Mouse (Mus musculus): ENCODE results near the gene Lcn4. TPM values are rescaled to one million over a fixed set of nuclear protein-coding genes. Genes with fewer than 3 reads are reported as not detected.
"Not testable (repeated sequence)": the region's sequence is repeated elsewhere in the genome, so short reads cannot be mapped to it uniquely, and the experiment has no call there.

Gene Lcn4
- not detected in 2 replicates for polyA plus RNA-seq (2015; fragmentation: Nextera tagmentation; extraction: Ambion mirVana)

DNA sequence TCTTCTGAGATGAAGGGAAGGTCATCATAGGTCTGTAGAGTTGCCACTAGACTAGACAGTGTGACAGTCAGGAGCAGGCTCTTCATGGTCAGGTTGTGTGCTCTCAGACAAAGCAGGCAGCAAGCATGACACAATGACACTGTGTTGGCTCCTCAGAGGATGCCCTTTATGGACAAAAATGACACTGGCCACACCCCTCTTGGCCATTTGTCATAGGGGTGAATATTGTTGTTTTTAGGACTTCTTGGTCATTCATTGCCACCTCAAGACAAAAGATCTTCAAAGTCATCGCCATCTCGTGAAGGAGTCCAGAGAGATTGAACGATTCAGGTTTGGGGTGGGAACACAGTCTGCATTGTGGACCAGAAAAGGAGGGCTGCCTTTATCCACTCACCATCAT, at the start of gene Lcn4:
Gene Lcn4 (minus strand): TSS at position 101 of the 400 bp plus-strand sequence.
- Histone ChIP-seq H3K9me3 (no peaks in the 10 kb centered on the region), H3K27me3 (peaks cover 8% of the 10 kb centered on the region; the same call in 1 of the 2 replicates), H3K36me3 (no peaks in the 10 kb centered on the region), H3K4me3 (no peak within 1 kb of the TSS), H3K9ac (no peak within 1 kb of the TSS), H3K27ac (no peak within 1 kb of the TSS), H3K4me1 (replicated peaks) (no peaks in the 10 kb centered on the region), H3K4me2 (no peak within 1 kb of the TSS)
- ATAC-seq (ENCODE audit: low FRiP score), result no peak
- 90% methylated on average over 3 of the region's 3 CpGs for WGBS

DNA sequence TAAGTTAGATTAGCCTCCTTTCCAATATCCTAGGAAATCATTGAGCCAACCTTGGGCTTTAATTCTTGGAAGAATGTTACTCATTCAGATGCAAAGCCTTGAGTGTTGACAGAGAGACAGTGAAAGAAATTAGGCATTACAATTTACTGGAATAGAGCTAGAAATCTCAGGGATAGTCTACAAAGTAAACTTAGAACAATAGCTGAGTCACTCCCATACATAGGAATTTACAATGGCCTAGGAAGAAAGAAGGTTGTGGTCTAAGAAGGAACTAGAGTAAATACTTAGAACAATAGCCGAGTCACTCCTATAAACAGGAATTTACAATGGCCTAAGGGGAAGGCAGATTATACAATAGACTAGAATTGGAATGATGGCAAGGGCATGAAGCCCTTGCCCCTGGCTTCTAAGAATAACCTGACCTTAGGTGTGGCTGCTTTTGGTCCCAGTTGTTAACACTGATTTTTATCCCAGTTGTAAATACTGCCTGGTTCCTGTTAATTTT, 15.1 kb upstream of the Lcn4 start:
- Histone ChIP-seq H3K27me3 (no peaks in the 10 kb centered on the region), H3K27ac (no peak overlapping the region), H3K9me3 (no peaks in the 10 kb centered on the region), H3K36me3 (no peaks in the 10 kb centered on the region), H3K9ac (no peak overlapping the region), H3K4me2 (no peak overlapping the region), H3K4me1 (replicated peaks) (no peaks in the 10 kb centered on the region), H3K4me3 (no peak overlapping the region)
- no peak for ATAC-seq (ENCODE audit: low FRiP score)
- 85% methylated on average over 1 of the region's 1 CpGs for WGBS

DNA sequence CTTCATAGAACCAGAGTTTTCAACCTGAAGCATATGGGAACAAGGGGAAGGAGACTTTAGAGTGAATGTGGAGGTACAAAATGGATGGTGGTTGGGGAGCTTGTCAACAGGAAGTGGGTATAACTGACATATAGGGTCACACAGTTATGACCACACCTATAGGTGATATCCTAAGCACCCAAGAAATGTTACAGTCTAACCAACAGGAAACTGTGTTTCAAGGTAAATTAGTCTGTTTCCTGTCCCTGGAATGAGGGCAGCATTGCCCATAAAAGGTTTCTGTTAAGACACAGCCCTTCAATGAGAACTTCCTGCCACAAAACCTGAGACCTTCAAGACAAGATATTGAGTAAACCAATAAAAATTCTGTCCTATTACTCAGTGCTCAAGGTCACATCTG, 2.3 kb downstream of the Lcn4 start:
- Histone ChIP-seq H3K9me3 (no peaks in the 10 kb centered on the region), H3K27me3 (peaks cover 8% of the 10 kb centered on the region; the same call in 1 of the 2 replicates), H3K4me3 (no peak overlapping the region), H3K4me1 (replicated peaks) (no peaks in the 10 kb centered on the region), H3K36me3 (no peaks in the 10 kb centered on the region), H3K9ac (no peak overlapping the region), H3K27ac (no peak overlapping the region), H3K4me2 (no peak overlapping the region)
- no peak for ATAC-seq (ENCODE audit: low FRiP score)

DNA sequence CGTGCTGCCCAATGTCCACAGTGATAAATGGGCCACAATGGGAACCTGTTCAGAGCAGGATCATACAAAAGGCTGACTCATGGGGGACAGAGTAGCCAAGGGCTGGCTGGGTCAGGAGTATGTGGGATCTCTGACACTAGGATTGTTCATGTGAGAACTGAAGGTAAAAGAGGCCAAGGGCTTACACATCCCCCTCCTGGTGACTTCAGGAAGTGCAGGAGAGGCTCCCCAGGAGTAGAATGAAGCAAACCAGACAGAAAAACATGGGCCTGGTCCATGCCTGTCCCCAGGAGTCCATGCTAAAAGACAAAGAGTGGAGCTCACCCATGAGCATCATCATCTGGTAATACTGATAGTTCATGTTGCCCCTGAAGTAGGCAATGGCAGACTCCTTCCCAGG, 7.5 kb downstream of the Lcn4 start:
- not testable (repeated sequence) for H3K4me3 ChIP-seq; H3K4me1 ChIP-seq (replicated peaks); H3K4me2 ChIP-seq; H3K9ac ChIP-seq; ATAC-seq (ENCODE audit: low FRiP score); H3K27ac ChIP-seq; H3K36me3 ChIP-seq; H3K9me3 ChIP-seq; H3K27me3 ChIP-seq
- 89% methylated on average over 1 of the region's 1 CpGs for WGBS

DNA sequence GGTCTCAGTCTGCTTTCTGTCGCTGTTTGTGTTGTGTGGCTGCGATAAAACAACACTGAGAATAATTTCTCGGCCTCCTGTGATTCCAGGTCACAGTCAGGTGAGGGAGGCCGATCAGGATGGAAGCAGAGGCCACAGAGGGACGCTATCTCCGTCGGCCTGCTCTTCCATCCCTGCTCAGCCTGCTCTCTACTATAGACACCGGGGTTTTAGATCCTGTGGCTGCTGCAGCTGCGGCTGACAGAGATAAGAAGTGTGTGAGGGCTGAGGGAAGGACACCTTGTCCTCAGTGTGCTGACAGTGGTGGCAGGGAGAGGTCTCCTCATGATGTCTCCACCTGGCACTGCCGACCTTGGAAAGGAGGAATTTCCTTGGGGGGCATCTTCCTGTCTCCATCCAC, 8.0 kb downstream of the Lcn4 start:
- Histone ChIP-seq H3K4me1 (replicated peaks) (peaks cover 5% of the 10 kb centered on the region; the same call in 1 of the 2 replicates), H3K9ac (no peak overlapping the region), H3K27ac (no peak overlapping the region), H3K36me3 (no peaks in the 10 kb centered on the region), H3K27me3 (0 out of 2 replicates have a peak, but pooled peaks cover 5% of the 10 kb centered on the region), H3K4me3 (no peak overlapping the region), H3K9me3 (no peaks in the 10 kb centered on the region), H3K4me2 (no peak overlapping the region)
- WGBS, result 80% methylated on average over 10 of the region's 10 CpGs
- no peak for ATAC-seq (ENCODE audit: low FRiP score)

DNA sequence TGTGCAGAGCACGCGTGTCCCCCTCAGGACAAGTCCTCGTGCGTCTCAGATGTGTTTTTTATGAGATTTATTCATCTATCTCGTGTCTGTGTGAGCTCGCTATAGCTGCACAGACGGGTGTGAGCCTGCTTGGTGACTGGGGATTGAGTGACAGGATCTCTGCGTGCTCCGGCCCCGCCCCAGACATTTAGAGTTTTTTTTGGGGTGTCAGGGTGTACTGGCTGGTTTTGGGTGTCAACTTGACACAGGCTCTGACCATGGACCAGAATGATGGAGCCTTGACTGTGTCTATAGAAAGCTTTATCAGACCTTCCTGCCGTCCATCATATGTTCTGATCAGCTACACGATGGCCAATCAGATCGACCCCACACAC, 8.6 kb downstream of the Lcn4 start:
- no peak for ATAC-seq (ENCODE audit: low FRiP score)
- 80% methylated on average over 13 of the region's 13 CpGs for WGBS
- 0 out of 2 replicates have a peak, but pooled peaks cover 3% of the 10 kb centered on the region for H3K27me3 ChIP-seq

DNA sequence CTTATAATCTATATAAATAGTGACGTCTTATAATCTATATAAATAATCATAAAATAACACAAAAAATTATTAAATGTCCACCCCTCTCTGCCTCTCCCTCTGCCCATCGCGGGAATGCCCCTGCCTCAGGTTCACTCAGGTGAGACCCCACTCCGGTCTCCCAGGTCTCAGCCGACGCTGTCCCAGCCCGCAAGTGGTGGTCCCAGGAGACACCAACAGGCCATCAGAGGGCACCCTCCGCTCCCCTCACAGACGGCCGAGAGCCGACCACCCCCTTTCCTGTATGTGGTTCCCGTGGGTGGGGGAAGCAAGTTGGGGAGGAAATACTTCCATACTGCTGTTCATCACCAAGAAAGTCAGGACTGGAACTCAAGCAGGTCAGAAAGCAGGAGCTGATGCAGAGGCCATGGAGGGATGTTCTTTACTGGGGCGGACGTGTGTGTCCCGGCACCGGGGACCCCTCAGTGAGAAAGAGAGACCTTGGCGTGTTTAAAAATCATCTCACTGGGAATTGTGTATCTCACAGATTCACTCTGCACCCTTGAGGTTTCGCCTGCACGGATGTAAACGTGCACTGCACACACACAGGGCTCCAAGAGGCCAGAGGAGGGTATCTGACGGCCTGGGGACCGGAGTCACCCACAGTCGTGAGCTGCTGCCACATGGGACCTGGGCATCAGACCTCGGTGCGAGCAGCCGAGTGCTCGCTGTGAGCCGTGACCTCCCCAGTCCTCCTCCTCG, 9.1 kb downstream of the Lcn4 start:
- 0 out of 2 replicates have a peak, but pooled peaks cover 1% of the 10 kb centered on the region for H3K27me3 ChIP-seq
- no peak for ATAC-seq (ENCODE audit: low FRiP score)
- no peak overlapping the region for H3K27ac ChIP-seq
- peaks cover 5% of the 10 kb centered on the region; the same call in 1 of the 2 replicates for H3K4me1 ChIP-seq (replicated peaks)
- 41% methylated on average over 29 of the region's 29 CpGs for WGBS
- H3K36me3 ChIP-seq, result no peaks in the 10 kb centered on the region
- peak overlapping the region; percentile 59 for H3K9ac ChIP-seq
- peak overlapping the region; percentile 35 for H3K4me3 ChIP-seq
- H3K4me2 ChIP-seq, result peak overlapping the region; percentile 61
- H3K9me3 ChIP-seq, result no peaks in the 10 kb centered on the region

More for the DNA sequence above, 8.6 kb downstream of the Lcn4 start:
- Histone ChIP-seq H3K27ac (no peak overlapping the region), H3K4me1 (replicated peaks) (peaks cover 5% of the 10 kb centered on the region; the same call in 1 of the 2 replicates), H3K4me2 (0 out of 2 replicates have a peak overlapping the region, but pooled peaks have one; percentile 61), H3K36me3 (no peaks in the 10 kb centered on the region), H3K9ac (no peak overlapping the region), H3K4me3 (no peak overlapping the region), H3K9me3 (no peaks in the 10 kb centered on the region)

DNA sequence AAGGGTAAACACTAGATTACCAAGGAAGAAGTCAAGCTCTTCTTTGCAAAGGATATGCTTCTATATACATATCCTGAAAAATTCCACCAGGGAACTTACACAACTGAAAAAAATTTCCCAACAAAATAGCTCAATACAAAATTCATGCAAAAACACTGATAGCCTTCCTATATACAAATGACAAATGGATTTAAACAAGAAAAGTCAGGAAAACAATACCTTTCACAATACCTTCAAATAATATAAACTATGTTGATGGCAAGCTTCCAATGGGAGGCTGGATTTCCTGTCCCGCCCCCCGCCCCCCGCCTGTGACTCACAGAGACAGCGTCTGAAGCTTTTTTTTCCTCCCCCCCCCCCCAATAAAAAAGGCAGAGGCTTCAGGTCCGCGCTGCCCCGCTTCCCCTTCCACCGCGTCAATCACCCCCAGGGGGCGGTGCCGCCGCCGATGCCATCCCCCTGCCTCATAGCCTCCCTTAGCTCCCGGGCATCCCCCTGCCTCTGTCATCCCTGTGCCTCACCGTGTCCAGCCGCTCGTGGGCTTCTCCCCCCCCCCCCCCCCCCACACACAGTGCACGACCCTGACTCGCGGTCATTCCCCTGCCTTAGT, 9.8 kb downstream of the Lcn4 start:
- WGBS, result 4% methylated on average over 16 of the region's 20 CpGs

DNA sequence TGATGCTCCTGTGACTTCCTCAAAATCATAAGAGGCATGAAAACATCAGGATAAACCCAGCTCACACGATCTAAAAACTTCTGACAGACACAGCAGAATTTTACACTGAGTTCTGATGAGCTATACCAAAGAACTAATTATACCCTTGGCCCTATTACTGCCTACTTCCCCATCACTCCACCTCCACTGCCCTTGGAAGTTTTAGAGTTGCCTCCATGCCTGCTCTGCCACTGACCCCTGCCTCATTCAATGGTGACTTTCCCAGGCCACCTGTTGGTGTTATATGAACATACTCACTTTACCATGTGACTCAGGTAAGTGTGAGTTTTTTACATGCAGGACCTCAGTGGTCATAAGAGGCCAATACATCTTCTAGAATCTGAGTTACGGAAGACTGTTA, 13.7 kb downstream of the Lcn4 start:
- H3K4me1 ChIP-seq (replicated peaks), result peaks cover 5% of the 10 kb centered on the region; the same call in 1 of the 2 replicates
- no peak overlapping the region for H3K4me3 ChIP-seq
- H3K9ac ChIP-seq, result no peak overlapping the region
- WGBS, result 85% methylated on average over 2 of the region's 2 CpGs
- H3K4me2 ChIP-seq, result no peak overlapping the region
- no peaks in the 10 kb centered on the region for H3K9me3 ChIP-seq
- H3K27ac ChIP-seq, result no peak overlapping the region
- no peaks in the 10 kb centered on the region for H3K36me3 ChIP-seq
- ATAC-seq (ENCODE audit: low FRiP score), result no peak
- H3K27me3 ChIP-seq, result no peaks in the 10 kb centered on the region

More for the DNA sequence above, 9.8 kb downstream of the Lcn4 start:
- Histone ChIP-seq H3K36me3 (no peaks in the 10 kb centered on the region), H3K9me3 (no peaks in the 10 kb centered on the region), H3K4me3 (peak overlapping the region; percentile 35), H3K9ac (peak overlapping the region; percentile 59), H3K27ac (no peak overlapping the region), H3K27me3 (no peaks in the 10 kb centered on the region), H3K4me1 (replicated peaks) (peaks cover 5% of the 10 kb centered on the region; the same call in 1 of the 2 replicates), H3K4me2 (peak overlapping the region; percentile 61)
- no peak for ATAC-seq (ENCODE audit: low FRiP score)

DNA sequence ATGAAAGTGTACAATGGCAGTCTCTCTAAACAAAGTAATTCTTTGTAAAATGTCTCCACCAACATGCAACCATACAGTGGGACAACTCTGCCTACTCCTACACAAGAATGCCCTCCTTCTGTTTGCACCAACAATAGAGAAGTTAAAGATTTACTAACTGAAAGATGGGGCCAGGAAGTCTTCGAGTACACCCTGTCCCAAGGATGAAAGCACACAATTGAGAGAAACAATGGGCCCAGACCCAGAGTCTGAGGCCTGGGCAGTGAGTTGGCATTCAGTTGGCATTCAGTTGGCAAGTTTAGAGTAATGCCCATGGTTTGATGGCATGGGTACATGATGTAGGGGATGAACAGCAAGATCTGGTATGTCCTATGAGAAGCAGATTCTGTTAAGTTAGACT, 16.4 kb downstream of the Lcn4 start:
- no peak overlapping the region for H3K4me2 ChIP-seq
- H3K4me3 ChIP-seq, result no peak overlapping the region
- H3K36me3 ChIP-seq, result no peaks in the 10 kb centered on the region
- 47% methylated on average over 1 of the region's 1 CpGs for WGBS
- no peaks in the 10 kb centered on the region for H3K4me1 ChIP-seq (replicated peaks)
- no peaks in the 10 kb centered on the region for H3K27me3 ChIP-seq
- no peak for ATAC-seq (ENCODE audit: low FRiP score)
- no peak overlapping the region for H3K27ac ChIP-seq
- no peaks in the 10 kb centered on the region for H3K9me3 ChIP-seq
- H3K9ac ChIP-seq, result no peak overlapping the region

DNA sequence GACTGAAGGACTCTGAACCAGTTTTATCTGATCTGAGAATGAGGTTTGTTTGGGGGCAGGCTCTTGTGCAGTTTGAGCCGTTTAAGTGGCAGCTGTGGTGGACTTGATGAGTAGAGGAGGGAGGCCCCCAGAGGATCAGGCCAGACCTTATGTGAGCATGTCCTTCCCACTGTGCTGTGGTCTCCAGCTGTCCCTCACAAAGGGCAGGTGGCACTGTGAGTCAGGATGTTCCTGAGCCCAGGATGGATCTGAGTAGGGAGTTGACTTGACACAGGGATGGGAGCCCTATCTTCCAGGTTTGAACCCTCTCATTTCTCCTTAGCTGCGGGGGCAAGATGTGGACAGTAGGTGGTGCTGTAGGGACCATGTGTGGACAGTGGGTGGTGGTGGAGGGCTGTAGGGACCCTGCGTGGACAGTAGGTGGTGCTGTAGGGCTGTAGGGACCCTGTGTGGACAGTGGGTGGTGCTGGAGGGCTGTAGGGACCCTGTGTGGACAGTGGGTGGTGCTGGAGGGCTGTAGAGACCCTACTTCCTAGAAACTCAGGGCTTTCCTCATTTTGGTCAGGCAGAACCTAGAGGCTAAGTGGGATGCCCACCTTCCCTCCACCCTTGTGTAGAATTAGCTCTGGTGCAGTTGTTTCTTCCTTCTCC, 24.3 kb downstream of the Lcn4 start:
- 21% methylated on average over 3 of the region's 3 CpGs for WGBS

DNA sequence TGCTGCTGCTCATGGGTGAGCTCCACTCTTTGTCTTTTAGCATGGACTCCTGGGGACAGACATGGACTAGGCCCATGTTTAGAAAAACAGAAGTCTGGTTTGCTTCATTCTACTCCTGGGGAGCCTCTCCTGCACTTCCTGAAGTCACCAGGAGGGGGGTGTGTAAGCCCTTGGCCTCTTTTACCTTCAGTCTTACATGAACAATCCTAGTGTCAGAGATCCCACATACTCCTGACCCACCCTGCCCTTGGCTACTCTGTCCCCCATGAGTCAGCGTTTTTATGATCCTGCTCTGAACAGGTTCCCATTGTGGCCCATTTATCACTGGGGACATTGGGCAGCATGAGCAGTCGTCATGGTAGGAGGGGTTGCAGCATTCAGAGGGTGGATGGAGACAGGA, 27.1 kb downstream of the Lcn4 start:
- no peak for ATAC-seq (ENCODE audit: low FRiP score)
- no peak overlapping the region for H3K27ac ChIP-seq
- H3K4me2 ChIP-seq, result no peak overlapping the region
- no peak overlapping the region for H3K9ac ChIP-seq
- H3K4me3 ChIP-seq, result no peak overlapping the region
- H3K4me1 ChIP-seq (replicated peaks), result peaks cover 4% of the 10 kb centered on the region
- H3K36me3 ChIP-seq, result no peaks in the 10 kb centered on the region
- no peaks in the 10 kb centered on the region for H3K27me3 ChIP-seq
- H3K9me3 ChIP-seq, result no peaks in the 10 kb centered on the region
- WGBS, result 68% methylated on average over 2 of the region's 2 CpGs

More for the DNA sequence above, 24.3 kb downstream of the Lcn4 start:
- Histone ChIP-seq H3K9me3 (no peaks in the 10 kb centered on the region), H3K36me3 (no peaks in the 10 kb centered on the region), H3K4me1 (replicated peaks) (no peaks in the 10 kb centered on the region), H3K9ac (no peak overlapping the region), H3K27ac (no peak overlapping the region), H3K4me2 (no peak overlapping the region), H3K27me3 (no peaks in the 10 kb centered on the region), H3K4me3 (no peak overlapping the region)
- ATAC-seq (ENCODE audit: low FRiP score), result peak; percentile 97

Data from hindbrain, embryonic 13.5 days (tissue).